Mouse (Mus musculus) liver, embryonic 12.5 days (tissue): ENCODE measurements around the gene Gan. TPM values are rescaled to one million over a fixed set of nuclear protein-coding genes. Genes with fewer than 3 reads are reported as not detected.

Experiments
- ATAC-seq: fragments of 200-750 bp; cut with Nextera tagmentation; 2 replicates; pipeline ENCODE4 v1.8.0; 2017; ENCODE audit warnings: moderate number of reproducible peaks, mild to moderate bottlenecking, moderate library complexity
- H3K27ac ChIP-seq: fragments of 300-500 bp; sonication (generic); 2 replicates; pipeline ENCODE4 v1.5.1; 2016; ENCODE audit warnings: mild to moderate bottlenecking
- H3K27me3 ChIP-seq: fragments of 300-500 bp; sonication (generic); replicated peaks from 2 replicates; pipeline ENCODE4 v1.6.1; 2016; ENCODE audit warnings: mild to moderate bottlenecking, moderate library complexity
- H3K36me3 ChIP-seq: fragments of 300-500 bp; sonication (generic); 2 replicates; pipeline ENCODE4 v1.6.1; 2016; ENCODE audit warnings: mild to moderate bottlenecking, moderate library complexity
- H3K4me1 ChIP-seq: fragments of 300-500 bp; sonication (generic); 2 replicates; pipeline ENCODE4 v1.6.1; 2016
- H3K4me2 ChIP-seq: fragments of 300-500 bp; sonication (generic); 2 replicates; pipeline ENCODE4 v1.6.1; 2016; ENCODE audit warnings: mild to moderate bottlenecking, moderate library complexity
- H3K4me3 ChIP-seq: fragments of 300-500 bp; sonication (generic); 2 replicates; pipeline ENCODE4 v1.5.1; 2016; ENCODE audit warnings: mild to moderate bottlenecking, moderate library complexity
- H3K9ac ChIP-seq: fragments of 300-500 bp; sonication (generic); 2 replicates; pipeline ENCODE4 v1.6.1; 2016; ENCODE audit warnings: mild to moderate bottlenecking, moderate library complexity
- H3K9me3 ChIP-seq: fragments of 300-500 bp; sonication (generic); replicated peaks from 2 replicates; pipeline ENCODE4 v1.6.1; 2016; ENCODE audit warnings: mild to moderate bottlenecking, moderate library complexity
- WGBS: fragments of 180-500 bp; shearing (Covaris S2); methylation state at CpG from one replicate; pipeline ENCODE4 v1.1.7; 2016; ENCODE audit not compliant: insufficient replicate concordance; 5-methylcytosine and 5-hydroxymethylcytosine counted together
- polyA plus RNA-seq: library from polyadenylated mRNA; unstranded; fragments of >200 nt; fragmentation: Nextera tagmentation; extraction: Ambion mirVana; gene quantifications from 2 replicates; pipeline ENCODE4 v1.2.1, GENCODE M21; 2016

Gan gene
- polyA plus RNA-seq, 1 experiment from 2014 or later: 1.9 TPM

- no peaks in the 10 kb centered on the region for H3K9me3 ChIP-seq
- H3K9ac ChIP-seq: no peak overlapping the region
- no peaks in the 10 kb centered on the region for H3K4me1 ChIP-seq
- WGBS: 91% methylated on average over 3 of the region's 3 CpGs
- no peaks in the 10 kb centered on the region for H3K36me3 ChIP-seq
- no peak for ATAC-seq
- H3K27ac ChIP-seq: no peak overlapping the region
- no peaks in the 10 kb centered on the region for H3K27me3 ChIP-seq
- H3K4me3 ChIP-seq: no peak overlapping the region
- H3K4me2 ChIP-seq: no peak overlapping the region
These were observed 32.1 kb upstream of the Gan start for GRCm38 (mm10) chr8:117125854-117126253.

- H3K36me3 ChIP-seq: no peaks in the 10 kb centered on the region
- H3K9me3 ChIP-seq: no peaks in the 10 kb centered on the region
- H3K4me2 ChIP-seq: no peak overlapping the region
- no peak overlapping the region for H3K9ac ChIP-seq
- no peaks in the 10 kb centered on the region for H3K4me1 ChIP-seq
- no peak overlapping the region for H3K4me3 ChIP-seq
- 59% methylated on average over 3 of the region's 3 CpGs for WGBS
- no peak for ATAC-seq
- no peaks in the 10 kb centered on the region for H3K27me3 ChIP-seq
- no peak overlapping the region for H3K27ac ChIP-seq
These were observed 31.5 kb upstream of the Gan start for GRCm38 (mm10) chr8:117126411-117126810.

- ATAC-seq: no peak
- Histone ChIP-seq H3K27me3 (peaks cover 4% of the 10 kb centered on the region; the same call in 1 of the 2 replicates), H3K4me2 (no peak overlapping the region), H3K9ac (no peak overlapping the region), H3K4me3 (no peak overlapping the region), H3K4me1 (no peaks in the 10 kb centered on the region), H3K27ac (no peak overlapping the region), H3K36me3 (no peaks in the 10 kb centered on the region), H3K9me3 (no peaks in the 10 kb centered on the region)
- WGBS: 50% methylated on average over 8 of the region's 8 CpGs
These were observed 30.9 kb upstream of the Gan start for GRCm38 (mm10) chr8:117127063-117127462.

GRCm38 (mm10) chr8:117133702-117134101, 24.2 kb upstream of the Gan start:
- no peak for ATAC-seq
- peaks cover 7% of the 10 kb centered on the region; the same call in 1 of the 2 replicates for H3K27me3 ChIP-seq
- peaks cover 6% of the 10 kb centered on the region; the same call in 1 of the 2 replicates for H3K4me1 ChIP-seq
- WGBS: 43% methylated on average over 3 of the region's 3 CpGs
- 0 out of 2 replicates have a peak, but pooled peaks cover 7% of the 10 kb centered on the region for H3K36me3 ChIP-seq
- no peak overlapping the region for H3K27ac ChIP-seq
- H3K9ac ChIP-seq: no peak overlapping the region
- H3K4me2 ChIP-seq: no peak overlapping the region
- H3K4me3 ChIP-seq: no peak overlapping the region
- no peaks in the 10 kb centered on the region for H3K9me3 ChIP-seq

GRCm38 (mm10) chr8:117136351-117136750, 21.6 kb upstream of the Gan start:
- no peak overlapping the region for H3K27ac ChIP-seq
- H3K9ac ChIP-seq: no peak overlapping the region
- peaks cover 6% of the 10 kb centered on the region; the same call in 1 of the 2 replicates for H3K4me1 ChIP-seq
- peaks cover 7% of the 10 kb centered on the region; the same call in 1 of the 2 replicates for H3K27me3 ChIP-seq
- no peak overlapping the region for H3K4me2 ChIP-seq
- 0 out of 2 replicates have a peak, but pooled peaks cover 7% of the 10 kb centered on the region for H3K36me3 ChIP-seq
- no peak for ATAC-seq
- WGBS: 43% methylated on average over 4 of the region's 4 CpGs
- H3K4me3 ChIP-seq: no peak overlapping the region
- no peaks in the 10 kb centered on the region for H3K9me3 ChIP-seq

- H3K9ac ChIP-seq: no peak overlapping the region
- H3K4me1 ChIP-seq: peaks cover 6% of the 10 kb centered on the region; the same call in 1 of the 2 replicates
- H3K36me3 ChIP-seq: 0 out of 2 replicates have a peak, but pooled peaks cover 7% of the 10 kb centered on the region
- peaks cover 4% of the 10 kb centered on the region; the same call in 1 of the 2 replicates for H3K27me3 ChIP-seq
- no peaks in the 10 kb centered on the region for H3K9me3 ChIP-seq
- H3K4me3 ChIP-seq: no peak overlapping the region
- no peak overlapping the region for H3K4me2 ChIP-seq
- ATAC-seq: no peak
- H3K27ac ChIP-seq: no peak overlapping the region
- WGBS: 49% methylated on average over 2 of the region's 2 CpGs
These were observed 21.2 kb upstream of the Gan start for GRCm38 (mm10) chr8:117136763-117137162.

GRCm38 (mm10) chr8:117137357-117137756, 20.6 kb upstream of the Gan start:
- no peaks in the 10 kb centered on the region for H3K9me3 ChIP-seq
- 0 out of 2 replicates have a peak, but pooled peaks cover 7% of the 10 kb centered on the region for H3K36me3 ChIP-seq
- H3K9ac ChIP-seq: no peak overlapping the region
- peaks cover 6% of the 10 kb centered on the region; the same call in 1 of the 2 replicates for H3K4me1 ChIP-seq
- no peak overlapping the region for H3K27ac ChIP-seq
- ATAC-seq: no peak
- 0 out of 2 replicates have a peak, but pooled peaks cover 3% of the 10 kb centered on the region for H3K27me3 ChIP-seq
- H3K4me3 ChIP-seq: no peak overlapping the region
- WGBS: 33% methylated on average over 11 of the region's 11 CpGs
- H3K4me2 ChIP-seq: peak overlapping the region; percentile 12

- WGBS: 86% methylated on average over 6 of the region's 6 CpGs
- Histone ChIP-seq H3K27ac (no peak overlapping the region), H3K4me3 (no peak overlapping the region), H3K27me3 (0 out of 2 replicates have a peak, but pooled peaks cover 7% of the 10 kb centered on the region), H3K9ac (no peak overlapping the region), H3K4me2 (no peak overlapping the region), H3K9me3 (peaks cover 4% of the 10 kb centered on the region; the same call in 1 of the 2 replicates), H3K4me1 (no peaks in the 10 kb centered on the region), H3K36me3 (no peaks in the 10 kb centered on the region)
- ATAC-seq: no peak
These were observed 9.4 kb upstream of the Gan start for GRCm38 (mm10) chr8:117148520-117148919.

GRCm38 (mm10) chr8:117156149-117156548, 1.8 kb upstream of the Gan start:
- Histone ChIP-seq H3K4me2 (peak overlapping the region; percentile 94), H3K9me3 (no peaks in the 10 kb centered on the region), H3K9ac (no peak overlapping the region), H3K4me3 (no peak overlapping the region; the same call in 1 of the 2 replicates), H3K4me1 (peaks cover 32% of the 10 kb centered on the region), H3K27ac (no peak overlapping the region), H3K27me3 (no peaks in the 10 kb centered on the region), H3K36me3 (no peaks in the 10 kb centered on the region)
- 90% methylated on average over 4 of the region's 4 CpGs for WGBS
- ATAC-seq: no peak

- Histone ChIP-seq H3K36me3 (no peaks in the 10 kb centered on the region), H3K4me2 (peak overlapping the region; percentile 94), H3K27me3 (no peaks in the 10 kb centered on the region), H3K9ac (peak overlapping the region; percentile 92), H3K9me3 (no peaks in the 10 kb centered on the region), H3K4me1 (peaks cover 32% of the 10 kb centered on the region), H3K4me3 (peak overlapping the region; percentile 96), H3K27ac (peak overlapping the region; percentile 81)
- 4% methylated on average over 33 of the region's 33 CpGs for WGBS
- no peak for ATAC-seq
These were observed 818 bp upstream of the Gan start for GRCm38 (mm10) chr8:117156866-117157768.

GRCm38 (mm10) chr8:117157769-117158091, 205 bp upstream of the Gan start:
- 1% methylated on average over 43 of the region's 45 CpGs for WGBS
- Histone ChIP-seq H3K36me3 (no peaks in the 10 kb centered on the region), H3K27ac (peak overlapping the region; percentile 94), H3K27me3 (no peaks in the 10 kb centered on the region), H3K9me3 (no peaks in the 10 kb centered on the region), H3K4me1 (peaks cover 34% of the 10 kb centered on the region), H3K9ac (peak overlapping the region; percentile 92), H3K4me3 (peak overlapping the region; percentile 96), H3K4me2 (peak overlapping the region; percentile 94)
- ATAC-seq: peak; percentile 90

GRCm38 (mm10) chr8:117159031-117159430, 1.1 kb downstream of the Gan start:
- 0 out of 2 replicates have a peak overlapping the region, but pooled peaks have one; percentile 94 for H3K27ac ChIP-seq
- peak overlapping the region; percentile 94 for H3K4me2 ChIP-seq
- 64% methylated on average over 5 of the region's 5 CpGs for WGBS
- no peak for ATAC-seq
- H3K4me1 ChIP-seq: peaks cover 35% of the 10 kb centered on the region
- peak overlapping the region; percentile 96 for H3K4me3 ChIP-seq
- H3K9me3 ChIP-seq: no peaks in the 10 kb centered on the region
- H3K9ac ChIP-seq: peak overlapping the region; percentile 92
- H3K36me3 ChIP-seq: no peaks in the 10 kb centered on the region
- no peaks in the 10 kb centered on the region for H3K27me3 ChIP-seq
